Mouse (Mus musculus): ENCODE data around the gene Rrp7a. TPM values are rescaled to one million over a fixed set of nuclear protein-coding genes. Genes with fewer than 3 reads are reported as not detected.
A peak's percentile ranks its signal among the peaks of the same experiment; 100 is the strongest.

The Rrp7a gene
- polyA plus RNA-seq, 1 experiment: 109 TPM

- peaks cover 4% of the 10 kb centered on the region for H3K36me3 ChIP-seq (ENCODE audit: control insufficient read depth, insufficient read depth, low read length)
- H3K4me3 ChIP-seq (ENCODE audit: control insufficient read depth, low read depth, low read length): no peak overlapping the region
- no peak overlapping the region for H3K27ac ChIP-seq (ENCODE audit: control insufficient read depth, insufficient read depth, low read depth, low read length)
- peaks cover 2% of the 10 kb centered on the region; the same call in 1 of the 2 replicates for H3K4me1 ChIP-seq (ENCODE audit: control insufficient read depth, insufficient read depth, low read length)
- no peaks in the 10 kb centered on the region for H3K27me3 ChIP-seq (ENCODE audit: control insufficient read depth, insufficient read depth, low read length)
- TF ChIP-seq POLR2A (IDR thresholded peaks at IDR 0.05; ENCODE audit: control insufficient read depth, low read depth, low read length): no peak
- TF ChIP-seq CTCF (IDR thresholded peaks at IDR 0.05; ENCODE audit: control insufficient read depth, insufficient read depth, insufficient replicate concordance, low read depth, low read length): no peak
Observed at GRCm38 (mm10) chr15:83124625-83125024, 2.0 kb upstream of the Rrp7a start.

- Histone ChIP-seq H3K27ac (ENCODE audit: control insufficient read depth, insufficient read depth, low read depth, low read length) (peak overlapping the region; percentile 94), H3K36me3 (ENCODE audit: control insufficient read depth, insufficient read depth, low read length) (no peaks in the 10 kb centered on the region), H3K27me3 (ENCODE audit: control insufficient read depth, insufficient read depth, low read length) (no peaks in the 10 kb centered on the region), H3K4me1 (ENCODE audit: control insufficient read depth, insufficient read depth, low read length) (peaks cover 2% of the 10 kb centered on the region; the same call in 1 of the 2 replicates), H3K4me3 (ENCODE audit: control insufficient read depth, low read depth, low read length) (peak overlapping the region; percentile 97)
- TF ChIP-seq CTCF (IDR thresholded peaks at IDR 0.05; ENCODE audit: control insufficient read depth, insufficient read depth, insufficient replicate concordance, low read depth, low read length): no peak
- TF ChIP-seq POLR2A (IDR thresholded peaks at IDR 0.05; ENCODE audit: control insufficient read depth, low read depth, low read length): no peak
Observed at GRCm38 (mm10) chr15:83121709-83122565, 664 bp downstream of the Rrp7a start.

GRCm38 (mm10) chr15:83118360-83118759 is 4.2 kb downstream of the Rrp7a start:
- no peaks in the 10 kb centered on the region for H3K36me3 ChIP-seq (ENCODE audit: control insufficient read depth, insufficient read depth, low read length)
- no peak overlapping the region for H3K4me3 ChIP-seq (ENCODE audit: control insufficient read depth, low read depth, low read length)
- H3K27ac ChIP-seq (ENCODE audit: control insufficient read depth, insufficient read depth, low read depth, low read length): no peak overlapping the region
- no peaks in the 10 kb centered on the region for H3K27me3 ChIP-seq (ENCODE audit: control insufficient read depth, insufficient read depth, low read length)
- H3K4me1 ChIP-seq (ENCODE audit: control insufficient read depth, insufficient read depth, low read length): peaks cover 2% of the 10 kb centered on the region; the same call in 1 of the 2 replicates
- TF ChIP-seq CTCF (IDR thresholded peaks at IDR 0.05; ENCODE audit: control insufficient read depth, insufficient read depth, insufficient replicate concordance, low read depth, low read length) (peak; percentile 11; the same call in 1 of the 2 replicates), POLR2A (IDR thresholded peaks at IDR 0.05; ENCODE audit: control insufficient read depth, low read depth, low read length) (no peak)

- no peaks in the 10 kb centered on the region; the same call in 1 of the 2 replicates for H3K4me1 ChIP-seq (ENCODE audit: control insufficient read depth, insufficient read depth, low read length)
- no peak overlapping the region for H3K4me3 ChIP-seq (ENCODE audit: control insufficient read depth, low read depth, low read length)
- H3K36me3 ChIP-seq (ENCODE audit: control insufficient read depth, insufficient read depth, low read length): no peaks in the 10 kb centered on the region
Observed at GRCm38 (mm10) chr15:83115071-83115470, 7.5 kb downstream of the Rrp7a start.

GRCm38 (mm10) chr15:83114106-83114505 is 8.5 kb downstream of the Rrp7a start:
- H3K27ac ChIP-seq (ENCODE audit: control insufficient read depth, insufficient read depth, low read depth, low read length): no peak overlapping the region
- H3K4me1 ChIP-seq (ENCODE audit: control insufficient read depth, insufficient read depth, low read length): no peaks in the 10 kb centered on the region; the same call in 1 of the 2 replicates
- TF ChIP-seq POLR2A (IDR thresholded peaks at IDR 0.05; ENCODE audit: control insufficient read depth, low read depth, low read length): no peak
- no peak for TF ChIP-seq CTCF (IDR thresholded peaks at IDR 0.05; ENCODE audit: control insufficient read depth, insufficient read depth, insufficient replicate concordance, low read depth, low read length)
- H3K27me3 ChIP-seq (ENCODE audit: control insufficient read depth, insufficient read depth, low read length): no peaks in the 10 kb centered on the region
- H3K36me3 ChIP-seq (ENCODE audit: control insufficient read depth, insufficient read depth, low read length): no peaks in the 10 kb centered on the region
- H3K4me3 ChIP-seq (ENCODE audit: control insufficient read depth, low read depth, low read length): no peak overlapping the region

More at GRCm38 (mm10) chr15:83115071-83115470, 7.5 kb downstream of the Rrp7a start:
- H3K27ac ChIP-seq (ENCODE audit: control insufficient read depth, insufficient read depth, low read depth, low read length): no peak overlapping the region
- TF ChIP-seq POLR2A (IDR thresholded peaks at IDR 0.05; ENCODE audit: control insufficient read depth, low read depth, low read length): no peak
- no peak for TF ChIP-seq CTCF (IDR thresholded peaks at IDR 0.05; ENCODE audit: control insufficient read depth, insufficient read depth, insufficient replicate concordance, low read depth, low read length)
- H3K27me3 ChIP-seq (ENCODE audit: control insufficient read depth, insufficient read depth, low read length): no peaks in the 10 kb centered on the region

GRCm38 (mm10) chr15:83112898-83113297 is 9.7 kb downstream of the Rrp7a start:
- Histone ChIP-seq H3K27me3 (ENCODE audit: control insufficient read depth, insufficient read depth, low read length) (no peaks in the 10 kb centered on the region), H3K4me3 (ENCODE audit: control insufficient read depth, low read depth, low read length) (no peak overlapping the region), H3K36me3 (ENCODE audit: control insufficient read depth, insufficient read depth, low read length) (no peaks in the 10 kb centered on the region), H3K27ac (ENCODE audit: control insufficient read depth, insufficient read depth, low read depth, low read length) (no peak overlapping the region), H3K4me1 (ENCODE audit: control insufficient read depth, insufficient read depth, low read length) (no peaks in the 10 kb centered on the region; the same call in 1 of the 2 replicates)
- TF ChIP-seq POLR2A (IDR thresholded peaks at IDR 0.05; ENCODE audit: control insufficient read depth, low read depth, low read length): no peak
- peak; percentile 57; the same call in 1 of the 2 replicates for TF ChIP-seq CTCF (IDR thresholded peaks at IDR 0.05; ENCODE audit: control insufficient read depth, insufficient read depth, insufficient replicate concordance, low read depth, low read length)

GRCm38 (mm10) chr15:83111874-83112273 is 10.7 kb downstream of the Rrp7a start:
- no peaks in the 10 kb centered on the region for H3K36me3 ChIP-seq (ENCODE audit: control insufficient read depth, insufficient read depth, low read length)
- no peak for TF ChIP-seq POLR2A (IDR thresholded peaks at IDR 0.05; ENCODE audit: control insufficient read depth, low read depth, low read length)
- no peak for TF ChIP-seq CTCF (IDR thresholded peaks at IDR 0.05; ENCODE audit: control insufficient read depth, insufficient read depth, insufficient replicate concordance, low read depth, low read length)
- H3K4me1 ChIP-seq (ENCODE audit: control insufficient read depth, insufficient read depth, low read length): no peaks in the 10 kb centered on the region; the same call in 1 of the 2 replicates
- no peaks in the 10 kb centered on the region for H3K27me3 ChIP-seq (ENCODE audit: control insufficient read depth, insufficient read depth, low read length)
- H3K4me3 ChIP-seq (ENCODE audit: control insufficient read depth, low read depth, low read length): no peak overlapping the region
- H3K27ac ChIP-seq (ENCODE audit: control insufficient read depth, insufficient read depth, low read depth, low read length): no peak overlapping the region
